Mouse (Mus musculus) heart, embryonic 16.5 days (tissue): ENCODE measurements around the gene Gm8220. TPM values are rescaled to one million over a fixed set of nuclear protein-coding genes. Genes with fewer than 3 reads are reported as not detected.
"Not testable (repeated sequence)": the region's sequence is repeated elsewhere in the genome, so short reads cannot be mapped to it uniquely, and the experiment has no call there.

ENCODE experiments used
- ATAC-seq: fragments of 200-750 bp; cut with Nextera tagmentation; replicated peaks from 2 replicates; pipeline ENCODE4 v1.8.0; 2017; ENCODE audit warnings: moderate number of reproducible peaks; ENCODE audit not compliant: insufficient read depth, low FRiP score; ENCODE audit errors: extremely low read depth
- H3K27ac ChIP-seq: fragments of 300-500 bp; sonication (generic); 2 replicates; pipeline ENCODE4 v1.5.1; 2014; ENCODE audit warnings: mild to moderate bottlenecking, low read length, control low read depth, moderate library complexity
- H3K27me3 ChIP-seq: fragments of 300-500 bp; sonication (generic); 2 replicates; pipeline ENCODE4 v1.6.1; 2014; ENCODE audit warnings: low read length, mixed read lengths; ENCODE audit not compliant: control insufficient read depth, insufficient read depth
- H3K36me3 ChIP-seq: fragments of 300-500 bp; sonication (generic); 2 replicates; pipeline ENCODE4 v1.6.1; 2014; ENCODE audit not compliant: control insufficient read depth, insufficient read depth
- H3K4me1 ChIP-seq: fragments of 300-500 bp; sonication (generic); 2 replicates; pipeline ENCODE4 v1.6.1; 2014; ENCODE audit warnings: low read length, mixed read lengths; ENCODE audit not compliant: control insufficient read depth, insufficient read depth
- H3K4me2 ChIP-seq: fragments of 300-500 bp; sonication (generic); 2 replicates; pipeline ENCODE4 v1.6.1; 2014; ENCODE audit warnings: low read depth, mild to moderate bottlenecking, control low read depth, low read length
- H3K4me3 ChIP-seq: fragments of 300-500 bp; sonication (generic); 2 replicates; pipeline ENCODE4 v1.5.1; 2014; ENCODE audit warnings: mild to moderate bottlenecking, control low read depth, low read length
- H3K9ac ChIP-seq: fragments of 300-500 bp; sonication (generic); 2 replicates; pipeline ENCODE4 v1.6.1; 2014; ENCODE audit warnings: low read length, control low read depth
- H3K9me3 ChIP-seq: fragments of 300-500 bp; sonication (generic); replicated peaks from 2 replicates; pipeline ENCODE4 v1.6.1; 2016; ENCODE audit warnings: low read length; ENCODE audit not compliant: control insufficient read depth
- WGBS: fragments of 180-500 bp; shearing (Covaris S2); extraction: QIAGEN DNeasy Blood & Tissue Kit; methylation state at CpG from one replicate; pipeline ENCODE4 v1.1.7; 2014; 5-methylcytosine and 5-hydroxymethylcytosine counted together
- polyA plus RNA-seq: library from polyadenylated mRNA; unstranded; fragments of >200 nt; fragmentation: Nextera tagmentation; extraction: Ambion mirVana; gene quantifications from 2 replicates; pipeline ENCODE4 v1.2.1, GENCODE M21; 2015

Gm8220 gene
- polyA plus RNA-seq: not detected in 2 replicates

GRCm38 (mm10) chr14:44285280-44285679, at the start of gene Gm8220:
Gene Gm8220 (plus strand): TSS chr14:44285580.
- not testable (repeated sequence) for H3K27me3 ChIP-seq, H3K36me3 ChIP-seq, ATAC-seq, H3K4me1 ChIP-seq, H3K9me3 ChIP-seq, H3K9ac ChIP-seq, H3K4me2 ChIP-seq, H3K27ac ChIP-seq, H3K4me3 ChIP-seq
- WGBS: 76% methylated on average over 1 of the region's 2 CpGs

GRCm38 (mm10) chr14:44248039-44248438, 37.3 kb upstream of the Gm8220 start:
- no peak for ATAC-seq
- no peak overlapping the region for H3K9ac ChIP-seq
- no peak overlapping the region for H3K4me2 ChIP-seq
- no peaks in the 10 kb centered on the region for H3K27me3 ChIP-seq
- 83% methylated on average over 16 of the region's 16 CpGs for WGBS
- H3K4me1 ChIP-seq: no peaks in the 10 kb centered on the region
- H3K4me3 ChIP-seq: no peak overlapping the region
- H3K27ac ChIP-seq: no peak overlapping the region
- H3K36me3 ChIP-seq: no peaks in the 10 kb centered on the region
- 0 out of 2 replicates have a peak, but pooled peaks cover 3% of the 10 kb centered on the region for H3K9me3 ChIP-seq

GRCm38 (mm10) chr14:44312049-44312448, 26.7 kb downstream of the Gm8220 start:
- not testable (repeated sequence) for H3K36me3 ChIP-seq, H3K9me3 ChIP-seq, H3K27me3 ChIP-seq, H3K4me3 ChIP-seq, H3K4me2 ChIP-seq, H3K9ac ChIP-seq, ATAC-seq, H3K27ac ChIP-seq, H3K4me1 ChIP-seq
- 71% methylated on average over 4 of the region's 4 CpGs for WGBS

GRCm38 (mm10) chr14:44338484-44338883, 53.1 kb downstream of the Gm8220 start, which contains the start of gene Gm5930:
Gene Gm5930 (minus strand): TSS chr14:44338584.
- not testable (repeated sequence) for H3K9me3 ChIP-seq, H3K4me1 ChIP-seq, H3K4me2 ChIP-seq, H3K27ac ChIP-seq, ATAC-seq, H3K27me3 ChIP-seq, H3K9ac ChIP-seq, H3K4me3 ChIP-seq, H3K36me3 ChIP-seq
- WGBS: no CpG with 5 or more reads among the region's 2 CpGs

Other genes starting within 250 kb of the Gm8220 start
- gene Ear2, start 182.9 kb upstream of the Gm8220 start, polyA plus RNA-seq: 0.75 and 1.1 TPM in 2 replicates
- gene Gm3327, start 161.7 kb upstream of the Gm8220 start, polyA plus RNA-seq: not detected in 2 replicates
- not detected in 2 replicates for gene Gm8212, start 87.9 kb upstream of the Gm8220 start, polyA plus RNA-seq
- not detected in 2 replicates for gene 4930503E14Rik, start 72.3 kb upstream of the Gm8220 start, polyA plus RNA-seq
- gene Gm5930, start 53.0 kb downstream of the Gm8220 start, polyA plus RNA-seq: not detected in 2 replicates
- gene Gm8229, start 79.8 kb downstream of the Gm8220 start, polyA plus RNA-seq: not detected in 2 replicates
- not detected in 2 replicates for gene Gm3371, start 125.1 kb downstream of the Gm8220 start, polyA plus RNA-seq
- gene Gm8232, start 148.1 kb downstream of the Gm8220 start, polyA plus RNA-seq: not detected in 2 replicates
- gene BC061237, start 206.9 kb downstream of the Gm8220 start, polyA plus RNA-seq: not detected in 2 replicates
- not detected in 2 replicates for gene Gm17093, start 232.7 kb downstream of the Gm8220 start, polyA plus RNA-seq